Mouse (Mus musculus): ENCODE data around the gene 1700025B11Rik. TPM values are rescaled to one million over a fixed set of nuclear protein-coding genes. Genes with fewer than 3 reads are reported as not detected.
"Not testable (repeated sequence)": the region's sequence is repeated elsewhere in the genome, so short reads cannot be mapped to it uniquely, and the experiment has no call there.

1700025B11Rik gene
- polyA plus RNA-seq, 1 experiment from 2014 or later: not detected

DNA sequence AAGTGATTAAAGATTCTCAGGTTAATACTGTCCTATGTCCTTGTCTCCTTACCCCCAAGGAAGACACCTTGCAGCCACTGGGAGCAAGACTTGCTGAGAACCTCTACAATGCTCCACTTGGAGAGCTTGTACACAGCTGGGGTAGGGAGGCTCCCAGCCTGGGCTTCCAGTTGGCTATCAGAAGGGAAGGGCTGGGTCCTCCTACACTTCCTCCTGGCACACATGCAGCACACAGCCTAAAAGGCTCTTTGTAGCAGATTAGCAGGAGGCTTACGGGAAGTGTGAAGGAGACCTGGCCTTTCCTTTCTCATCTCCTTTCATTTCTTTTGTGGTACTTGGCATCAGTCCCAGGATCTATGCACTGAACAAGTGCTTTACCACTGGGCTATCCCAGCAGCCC lies 20.0 kb upstream of the 1700025B11Rik start:
- no peak overlapping the region for H3K27ac ChIP-seq (replicated peaks; ENCODE audit: low read depth, low read length)
- H3K4me1 ChIP-seq (ENCODE audit: control insufficient read depth, insufficient read depth, low read length): no peaks in the 10 kb centered on the region
- ATAC-seq (ENCODE audit: insufficient number of reproducible peaks, low FRiP score, low TSS enrichment, low read depth) (no peak), DNase-seq (ENCODE audit: low spot score) (no peak)
- H3K36me3 ChIP-seq (ENCODE audit: control insufficient read depth, insufficient read depth, low read length): no peaks in the 10 kb centered on the region
- H3K4me2 ChIP-seq (ENCODE audit: low read depth, severe bottlenecking): no peak overlapping the region
- H3K4me3 ChIP-seq (ENCODE audit: low read depth, low read length): no peak overlapping the region
- H3K27me3 ChIP-seq (ENCODE audit: control insufficient read depth, insufficient read depth, low read length): no peaks in the 10 kb centered on the region; the same call in 1 of the 2 replicates
- no peak overlapping the region for H3K9ac ChIP-seq (ENCODE audit: low read length)
- 80% methylated on average over 1 of the region's 1 CpGs for WGBS
- no peaks in the 10 kb centered on the region for H3K9me3 ChIP-seq (ENCODE audit: control insufficient read depth, low read length)

DNA sequence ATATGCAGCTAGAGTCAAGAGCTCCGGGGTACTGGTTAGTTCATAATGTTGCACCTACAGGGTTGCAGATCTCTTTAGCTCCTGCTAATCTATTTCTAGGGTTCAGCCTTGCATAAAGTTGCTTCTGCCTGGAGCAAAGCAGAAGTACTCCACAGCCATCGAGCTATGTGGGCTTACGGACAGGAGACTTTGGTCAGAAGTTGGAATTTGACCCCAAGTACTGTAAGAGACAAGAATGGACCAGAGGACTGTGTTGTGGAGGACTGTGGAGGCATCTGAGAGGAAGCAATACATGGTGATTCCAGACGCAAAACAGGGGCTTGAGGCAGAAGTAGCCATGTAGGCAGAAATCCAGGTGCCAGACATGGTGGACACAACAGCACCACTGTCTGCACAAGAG lies 17.6 kb upstream of the 1700025B11Rik start:
- Histone ChIP-seq H3K27ac (replicated peaks; ENCODE audit: low read depth, low read length) (no peak overlapping the region), H3K9me3 (ENCODE audit: control insufficient read depth, low read length) (no peaks in the 10 kb centered on the region), H3K4me3 (ENCODE audit: low read depth, low read length) (no peak overlapping the region), H3K4me2 (ENCODE audit: low read depth, severe bottlenecking) (no peak overlapping the region), H3K36me3 (ENCODE audit: control insufficient read depth, insufficient read depth, low read length) (no peaks in the 10 kb centered on the region), H3K27me3 (ENCODE audit: control insufficient read depth, insufficient read depth, low read length) (no peaks in the 10 kb centered on the region), H3K4me1 (ENCODE audit: control insufficient read depth, insufficient read depth, low read length) (no peaks in the 10 kb centered on the region), H3K9ac (ENCODE audit: low read length) (no peak overlapping the region)
- DNase-seq (ENCODE audit: low spot score): no peak
- 94% methylated on average over 4 of the region's 4 CpGs for WGBS
- no peak for ATAC-seq (ENCODE audit: insufficient number of reproducible peaks, low FRiP score, low TSS enrichment, low read depth)

DNA sequence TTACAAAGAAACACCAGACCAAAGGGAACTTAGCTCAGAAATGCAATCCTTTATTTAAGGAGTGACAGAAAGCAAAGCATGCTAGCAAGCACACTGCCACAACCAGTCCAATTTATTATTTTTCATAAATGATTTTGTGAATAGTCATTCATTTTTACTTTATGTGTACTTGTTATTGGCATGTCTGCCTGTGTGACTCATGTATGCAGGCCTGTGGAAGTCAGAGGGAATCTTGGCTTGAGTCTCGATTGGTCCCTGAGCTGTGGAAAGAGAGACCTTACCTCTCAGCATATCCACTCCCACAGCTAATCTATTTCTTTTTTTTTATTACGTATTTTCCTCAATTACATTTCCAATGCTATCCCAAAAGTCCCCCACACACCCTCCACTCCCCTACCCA lies 17.1 kb upstream of the 1700025B11Rik start:
- no peaks in the 10 kb centered on the region for H3K4me1 ChIP-seq (ENCODE audit: control insufficient read depth, insufficient read depth, low read length)
- no peak for DNase-seq (ENCODE audit: low spot score)
- 89% methylated on average over 2 of the region's 2 CpGs for WGBS

DNA sequence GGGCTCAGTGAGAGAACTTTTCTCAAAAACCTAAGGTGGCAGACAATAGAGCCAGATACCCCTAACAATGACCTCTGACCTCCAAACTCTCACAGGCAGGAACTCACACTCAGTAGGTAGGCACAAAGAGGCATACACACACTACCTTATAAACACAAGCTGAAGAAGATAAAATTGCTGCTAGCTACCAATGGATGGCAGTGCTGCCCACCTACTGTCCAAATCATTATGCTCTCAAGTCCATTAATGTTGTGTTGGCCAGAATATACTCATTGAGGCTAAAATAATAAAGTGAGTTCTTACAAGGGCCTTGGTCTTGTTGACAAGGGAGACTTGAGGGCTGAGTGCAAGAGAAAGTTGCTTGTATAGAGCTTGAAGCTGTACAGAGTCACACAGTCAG lies 1.5 kb upstream of the 1700025B11Rik start:
- Histone ChIP-seq H3K36me3 (ENCODE audit: control insufficient read depth, insufficient read depth, low read length) (no peaks in the 10 kb centered on the region), H3K27ac (replicated peaks; ENCODE audit: low read depth, low read length) (no peak overlapping the region), H3K27me3 (ENCODE audit: control insufficient read depth, insufficient read depth, low read length) (no peaks in the 10 kb centered on the region), H3K4me1 (ENCODE audit: control insufficient read depth, insufficient read depth, low read length) (no peaks in the 10 kb centered on the region), H3K4me3 (ENCODE audit: low read depth, low read length) (no peak overlapping the region), H3K9ac (ENCODE audit: low read length) (no peak overlapping the region), H3K4me2 (ENCODE audit: low read depth, severe bottlenecking) (no peak overlapping the region), H3K9me3 (ENCODE audit: control insufficient read depth, low read length) (no peaks in the 10 kb centered on the region)
- no peak for DNase-seq (ENCODE audit: low spot score)
- ATAC-seq (ENCODE audit: insufficient number of reproducible peaks, low FRiP score, low TSS enrichment, low read depth): no peak

More for the DNA sequence above, 17.1 kb upstream of the 1700025B11Rik start:
- ATAC-seq (ENCODE audit: insufficient number of reproducible peaks, low FRiP score, low TSS enrichment, low read depth): no peak
- Histone ChIP-seq H3K27me3 (ENCODE audit: control insufficient read depth, insufficient read depth, low read length) (no peaks in the 10 kb centered on the region), H3K9ac (ENCODE audit: low read length) (no peak overlapping the region), H3K9me3 (ENCODE audit: control insufficient read depth, low read length) (no peaks in the 10 kb centered on the region), H3K36me3 (ENCODE audit: control insufficient read depth, insufficient read depth, low read length) (no peaks in the 10 kb centered on the region), H3K27ac (replicated peaks; ENCODE audit: low read depth, low read length) (no peak overlapping the region), H3K4me3 (ENCODE audit: low read depth, low read length) (no peak overlapping the region), H3K4me2 (ENCODE audit: low read depth, severe bottlenecking) (no peak overlapping the region)

DNA sequence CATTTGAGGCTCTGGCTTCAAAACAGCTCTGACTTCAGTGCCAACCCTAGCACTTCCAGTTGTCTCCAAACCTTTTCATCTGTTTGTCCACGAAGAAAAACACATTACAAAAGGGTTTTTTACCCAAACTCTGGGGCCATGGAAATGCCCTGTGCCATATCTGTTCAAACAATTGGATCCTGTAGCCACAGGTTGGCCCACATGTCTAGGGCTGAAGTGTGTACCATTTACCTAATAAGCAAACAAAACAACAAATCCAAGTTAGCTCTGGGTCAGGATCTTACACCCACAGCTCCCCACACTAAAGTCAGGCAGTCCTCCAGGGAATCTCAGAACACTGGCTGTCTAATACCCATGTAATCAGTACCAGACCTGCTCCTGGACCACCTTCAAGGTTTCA lies 22.5 kb downstream of the 1700025B11Rik start:
- WGBS: 55% methylated on average over 1 of the region's 1 CpGs
- H3K27me3 ChIP-seq (ENCODE audit: control insufficient read depth, insufficient read depth, low read length); ATAC-seq (ENCODE audit: insufficient number of reproducible peaks, low FRiP score, low TSS enrichment, low read depth); DNase-seq (ENCODE audit: low spot score); H3K9me3 ChIP-seq (ENCODE audit: control insufficient read depth, low read length); H3K36me3 ChIP-seq (ENCODE audit: control insufficient read depth, insufficient read depth, low read length); H3K4me1 ChIP-seq (ENCODE audit: control insufficient read depth, insufficient read depth, low read length); H3K27ac ChIP-seq (replicated peaks; ENCODE audit: low read depth, low read length); H3K4me3 ChIP-seq (ENCODE audit: low read depth, low read length); H3K4me2 ChIP-seq (ENCODE audit: low read depth, severe bottlenecking); H3K9ac ChIP-seq (ENCODE audit: low read length): not testable (repeated sequence)

DNA sequence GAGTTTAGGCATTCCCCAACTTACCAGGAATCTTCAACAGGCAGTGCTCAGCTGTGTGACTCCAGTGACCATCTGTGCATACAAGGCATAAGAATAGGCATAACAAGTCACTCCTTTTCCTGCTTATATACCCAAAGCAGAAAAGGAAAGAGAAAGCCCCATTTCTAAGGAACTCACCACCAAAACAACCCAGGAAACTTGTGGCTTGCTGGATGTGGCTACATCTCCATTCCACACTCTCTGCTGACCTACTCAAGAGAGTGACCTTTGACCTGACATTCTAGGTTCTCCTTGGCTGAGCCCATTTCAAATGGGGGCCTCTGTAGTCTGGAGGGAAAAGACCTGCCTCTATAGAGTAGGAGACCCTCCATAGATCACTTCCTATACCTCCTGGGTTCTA lies 28.5 kb downstream of the 1700025B11Rik start, which contains the start of gene Apol7c:
TSS of gene Apol7c (minus strand) at position 101 of the 400 bp plus-strand sequence.
- Histone ChIP-seq H3K4me1 (ENCODE audit: control insufficient read depth, insufficient read depth, low read length) (no peaks in the 10 kb centered on the region), H3K9ac (ENCODE audit: low read length) (no peak within 1 kb of the TSS), H3K4me2 (ENCODE audit: low read depth, severe bottlenecking) (no peak within 1 kb of the TSS), H3K9me3 (ENCODE audit: control insufficient read depth, low read length) (no peaks in the 10 kb centered on the region), H3K4me3 (ENCODE audit: low read depth, low read length) (no peak within 1 kb of the TSS), H3K36me3 (ENCODE audit: control insufficient read depth, insufficient read depth, low read length) (no peaks in the 10 kb centered on the region), H3K27me3 (ENCODE audit: control insufficient read depth, insufficient read depth, low read length) (no peaks in the 10 kb centered on the region), H3K27ac (replicated peaks; ENCODE audit: low read depth, low read length) (no peak within 1 kb of the TSS)
- ATAC-seq (ENCODE audit: insufficient number of reproducible peaks, low FRiP score, low TSS enrichment, low read depth) (no peak), DNase-seq (ENCODE audit: low spot score) (no peak)

DNA sequence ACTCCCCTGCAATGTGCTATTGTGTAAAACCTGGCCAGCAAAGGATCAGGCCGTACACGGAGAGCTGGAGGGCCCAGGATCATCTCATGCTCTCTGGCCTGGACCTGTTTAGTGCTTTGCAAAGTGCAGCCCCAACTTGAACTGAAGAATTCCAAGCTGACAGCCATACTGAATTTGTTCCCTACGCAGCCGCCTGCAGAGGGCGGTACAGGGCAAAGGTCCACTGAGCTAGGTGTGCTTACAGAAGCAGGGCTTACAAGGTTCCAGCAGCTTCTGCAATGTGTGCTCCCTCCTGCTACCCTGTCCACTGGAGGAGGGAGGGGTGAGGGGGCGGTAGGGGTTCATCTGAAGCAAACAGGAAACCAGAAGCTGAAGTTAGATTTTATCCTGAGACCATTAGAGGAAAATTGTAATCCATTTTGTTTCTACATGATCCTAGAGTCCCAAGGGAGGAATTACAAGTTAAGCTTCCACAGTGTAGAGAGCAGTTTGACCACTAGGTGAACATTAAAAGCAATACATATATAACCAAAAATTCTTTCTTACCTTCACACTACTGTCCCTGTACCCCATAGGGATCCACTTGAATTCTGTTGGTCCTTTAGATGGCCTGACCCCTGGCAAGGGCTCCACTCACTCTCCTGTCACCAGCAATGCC lies 38.4 kb downstream of the 1700025B11Rik start:
- H3K9me3 ChIP-seq (ENCODE audit: control insufficient read depth, low read length); H3K36me3 ChIP-seq (ENCODE audit: control insufficient read depth, insufficient read depth, low read length); H3K4me3 ChIP-seq (ENCODE audit: low read depth, low read length); H3K4me2 ChIP-seq (ENCODE audit: low read depth, severe bottlenecking); H3K27me3 ChIP-seq (ENCODE audit: control insufficient read depth, insufficient read depth, low read length); H3K4me1 ChIP-seq (ENCODE audit: control insufficient read depth, insufficient read depth, low read length); ATAC-seq (ENCODE audit: insufficient number of reproducible peaks, low FRiP score, low TSS enrichment, low read depth); H3K9ac ChIP-seq (ENCODE audit: low read length); H3K27ac ChIP-seq (replicated peaks; ENCODE audit: low read depth, low read length): not testable (repeated sequence)
- 18% methylated on average over 6 of the region's 6 CpGs for WGBS
- DNase-seq (ENCODE audit: low spot score): peak; percentile 77

DNA sequence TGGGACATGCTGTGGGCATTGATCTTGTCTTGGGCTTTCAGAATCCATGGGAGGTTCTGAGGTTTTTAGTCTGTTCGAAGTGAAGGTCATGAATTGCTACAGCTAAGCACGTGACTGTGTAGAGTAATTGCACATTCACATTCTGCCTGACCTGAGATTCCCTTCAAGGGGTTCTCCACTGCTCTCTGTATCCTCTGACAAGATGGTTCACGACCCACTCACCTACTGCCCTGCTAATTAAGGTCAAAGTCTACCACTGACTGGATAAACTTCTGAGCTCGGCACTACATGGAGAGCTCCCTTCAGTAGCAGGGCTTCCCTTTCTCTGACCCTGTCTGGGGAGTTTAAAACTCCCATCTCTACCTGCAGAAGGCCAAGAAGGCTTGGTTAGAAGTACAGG lies 41.1 kb downstream of the 1700025B11Rik start:
- 74% methylated on average over 4 of the region's 4 CpGs for WGBS
- H3K4me3 ChIP-seq (ENCODE audit: low read depth, low read length); H3K9me3 ChIP-seq (ENCODE audit: control insufficient read depth, low read length); H3K36me3 ChIP-seq (ENCODE audit: control insufficient read depth, insufficient read depth, low read length); ATAC-seq (ENCODE audit: insufficient number of reproducible peaks, low FRiP score, low TSS enrichment, low read depth); H3K27me3 ChIP-seq (ENCODE audit: control insufficient read depth, insufficient read depth, low read length); H3K27ac ChIP-seq (replicated peaks; ENCODE audit: low read depth, low read length); DNase-seq (ENCODE audit: low spot score); H3K9ac ChIP-seq (ENCODE audit: low read length); H3K4me1 ChIP-seq (ENCODE audit: control insufficient read depth, insufficient read depth, low read length); H3K4me2 ChIP-seq (ENCODE audit: low read depth, severe bottlenecking): not testable (repeated sequence)
